Comparison of ENCODE assay signal across 8 mouse cellular contexts in the genomic region with DNA sequence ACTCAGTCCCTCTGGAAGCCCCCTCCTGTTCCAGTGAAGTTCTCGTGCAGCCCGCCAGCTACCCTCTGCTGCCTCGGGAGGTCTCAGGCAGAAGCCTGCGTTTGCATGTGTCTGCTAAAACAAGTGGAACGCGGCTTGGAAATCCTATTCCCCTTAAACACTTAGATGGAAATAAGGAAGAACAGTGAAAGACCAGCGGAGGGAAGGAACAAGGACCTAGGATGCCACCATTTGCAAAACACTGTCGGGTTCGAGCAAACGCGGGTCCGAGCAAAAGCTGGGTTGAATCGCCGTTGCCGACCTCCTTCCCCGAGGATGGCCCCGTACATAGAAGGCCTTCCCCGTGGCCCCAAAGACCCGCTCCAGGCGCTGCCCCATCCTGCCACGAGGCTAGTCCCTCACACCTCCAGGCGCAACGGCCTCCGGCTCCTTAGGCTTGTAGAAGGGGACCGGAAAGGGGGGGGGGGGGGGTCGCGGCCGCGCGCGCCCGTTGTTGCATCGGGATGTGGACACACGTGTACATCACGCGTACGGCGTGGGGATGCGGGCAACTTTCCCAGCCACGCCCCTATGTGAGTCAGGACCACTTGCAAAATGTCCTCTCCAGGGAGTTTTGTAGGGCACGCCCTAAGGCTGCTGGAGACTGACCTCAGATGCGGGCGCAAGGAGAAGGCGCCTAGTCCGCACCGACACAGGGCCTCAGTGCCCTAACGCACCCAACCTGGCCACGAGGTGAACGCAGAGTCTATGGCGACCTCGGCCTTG. TPM values are rescaled to one million over a fixed set of nuclear protein-coding genes. Genes with fewer than 3 reads are reported as not detected.
DNase-seq lines count a peak whose midpoint lies in the region; ATAC-seq and TF ChIP-seq lines count a peak whose summit lies in the region.

No protein-coding gene starts in this region.

- H3K27ac ChIP-seq in kidney, embryonic 15.5 days: no peak overlapping the region
- H3K27ac ChIP-seq in heart, embryonic 15.5 days: no peak overlapping the region
- no peak overlapping the region for H3K27ac ChIP-seq in liver, embryonic 15.5 days (replicated peaks)
- no peak overlapping the region for H3K27ac ChIP-seq in neural tube, embryonic 14.5 days (ENCODE audit: low read depth, low read length)
- no peak overlapping the region for H3K27ac ChIP-seq in thymus, adult 2 months (ENCODE audit: control insufficient read depth, insufficient read depth, low read length)

- no peaks in the 10 kb centered on the region for H3K36me3 ChIP-seq in kidney, embryonic 15.5 days
- H3K36me3 ChIP-seq in heart, embryonic 15.5 days: no peaks in the 10 kb centered on the region
- H3K36me3 ChIP-seq in liver, embryonic 15.5 days (replicated peaks): no peaks in the 10 kb centered on the region
- H3K36me3 ChIP-seq in neural tube, embryonic 14.5 days (ENCODE audit: control insufficient read depth, insufficient read depth, low read length): no peaks in the 10 kb centered on the region
- H3K36me3 ChIP-seq in thymus, adult 2 months (ENCODE audit: control insufficient read depth, insufficient read depth, low read length): no peaks in the 10 kb centered on the region

- peak overlapping the region; percentile 40 for H3K4me3 ChIP-seq in kidney, embryonic 15.5 days (replicated peaks)
- peak overlapping the region; percentile 49 for H3K4me3 ChIP-seq in heart, embryonic 15.5 days
- H3K4me3 ChIP-seq in liver, embryonic 15.5 days (replicated peaks): no peak overlapping the region; the same call in 1 of the 2 replicates
- H3K4me3 ChIP-seq in neural tube, embryonic 14.5 days (ENCODE audit: low read depth, low read length): peak overlapping the region; percentile 23; the same call in 1 of the 2 replicates
- no peak overlapping the region for H3K4me3 ChIP-seq in thymus, adult 2 months (ENCODE audit: control insufficient read depth, insufficient read depth, low read length)

- H3K9ac ChIP-seq in kidney, embryonic 15.5 days: no peak overlapping the region
- H3K9ac ChIP-seq in heart, embryonic 15.5 days: no peak overlapping the region
- no peak overlapping the region for H3K9ac ChIP-seq in liver, embryonic 15.5 days
- 0 out of 2 replicates have a peak overlapping the region, but pooled peaks have one; percentile 2 for H3K9ac ChIP-seq in neural tube, embryonic 14.5 days (replicated peaks; ENCODE audit: low read depth, low read length)

- no peak for TF ChIP-seq POLR2A in thymus, adult 2 months (IDR thresholded peaks at IDR 0.05; ENCODE audit: control insufficient read depth, extremely low read depth, insufficient read depth, low read length, poor library complexity)

- H3K9me3 ChIP-seq in kidney, embryonic 15.5 days (replicated peaks): no peaks in the 10 kb centered on the region
- H3K9me3 ChIP-seq in heart, embryonic 15.5 days (replicated peaks): no peaks in the 10 kb centered on the region
- H3K9me3 ChIP-seq in liver, embryonic 15.5 days (replicated peaks): no peaks in the 10 kb centered on the region
- H3K9me3 ChIP-seq in neural tube, embryonic 14.5 days (ENCODE audit: control insufficient read depth, low read length): no peaks in the 10 kb centered on the region

- peak overlapping the region; percentile 62 for H3K4me2 ChIP-seq in kidney, embryonic 15.5 days
- H3K4me2 ChIP-seq in heart, embryonic 15.5 days: peak overlapping the region; percentile 80
- peak overlapping the region; percentile 23 for H3K4me2 ChIP-seq in liver, embryonic 15.5 days
- H3K4me2 ChIP-seq in neural tube, embryonic 14.5 days (ENCODE audit: low read depth, low read length): peak overlapping the region; percentile 46

- WGBS in kidney, embryonic 15.5 days: 1% methylated on average over 50 of the region's 51 CpGs
- WGBS in heart, embryonic 15.5 days: 1% methylated on average over 51 of the region's 51 CpGs
- WGBS in liver, embryonic 15.5 days (ENCODE audit: insufficient replicate concordance): 1% methylated on average over 51 of the region's 51 CpGs
- under 1% methylated on average over 45 of the region's 51 CpGs for WGBS in neural tube, embryonic 14.5 days
- 5% methylated on average over 51 of the region's 51 CpGs for WGBS in thymus, adult 2 months

- no peak for DNase-seq in kidney, postnatal 36 days
- DNase-seq in embryo, embryonic 11 days: peak; percentile 49
- no peak for DNase-seq in layer of hippocampus, adult 9-11 months
- no peak for DNase-seq in thymus, adult 2 months

- ATAC-seq in kidney, embryonic 15.5 days (replicated peaks; ENCODE audit: low FRiP score): no peak; the same call in none of the 2 replicates
- no peak for ATAC-seq in heart, embryonic 15.5 days (replicated peaks; ENCODE audit: insufficient number of reproducible peaks, insufficient read depth, low FRiP score, low read depth)
- ATAC-seq in liver, embryonic 15.5 days (ENCODE audit: insufficient read depth): no peak
- ATAC-seq in neural tube, embryonic 14.5 days (ENCODE audit: low read depth): peak; percentile 54

- no peak for TF ChIP-seq CTCF in thymus, adult 2 months (IDR thresholded peaks at IDR 0.05; ENCODE audit: borderline replicate concordance, control insufficient read depth, extremely low read depth, insufficient read depth, low read length, poor library complexity)

- H3K4me1 ChIP-seq in kidney, embryonic 15.5 days: peaks cover 24% of the 10 kb centered on the region
- H3K4me1 ChIP-seq in heart, embryonic 15.5 days (replicated peaks): peaks cover 23% of the 10 kb centered on the region
- H3K4me1 ChIP-seq in liver, embryonic 15.5 days (replicated peaks): no peaks in the 10 kb centered on the region
- H3K4me1 ChIP-seq in neural tube, embryonic 14.5 days (ENCODE audit: control insufficient read depth, insufficient read depth, low read length): peaks cover 4% of the 10 kb centered on the region; the same call in 1 of the 2 replicates
- H3K4me1 ChIP-seq in thymus, adult 2 months (replicated peaks; ENCODE audit: control insufficient read depth, insufficient read depth, low read length): peaks cover 3% of the 10 kb centered on the region; the same call in 1 of the 2 replicates

- peaks cover 97% of the 10 kb centered on the region for H3K27me3 ChIP-seq in kidney, embryonic 15.5 days
- H3K27me3 ChIP-seq in heart, embryonic 15.5 days: peaks cover 86% of the 10 kb centered on the region
- H3K27me3 ChIP-seq in liver, embryonic 15.5 days: peaks cover 92% of the 10 kb centered on the region
- H3K27me3 ChIP-seq in neural tube, embryonic 14.5 days (ENCODE audit: control insufficient read depth, insufficient read depth, low read length): peaks cover 68% of the 10 kb centered on the region
- H3K27me3 ChIP-seq in thymus, adult 2 months (ENCODE audit: control insufficient read depth, insufficient read depth, low read length): peaks cover 16% of the 10 kb centered on the region

RNA-seq across cellular contexts. Expression of a gene that starts 21.5 kb away (rescaled TPM):
- 4.2 and 4.6 TPM in 2 replicates for polyA plus RNA-seq in kidney, embryonic 15.5 days (2015; fragmentation: Nextera tagmentation; extraction: Ambion mirVana)
- polyA plus RNA-seq in heart, embryonic 15.5 days (2015; fragmentation: Nextera tagmentation; extraction: Ambion mirVana): 2.1 and 3.1 TPM in 2 replicates
- polyA plus RNA-seq in liver, embryonic 15.5 days (2015; fragmentation: Nextera tagmentation; extraction: Ambion mirVana): 0.28 and 0.31 TPM in 2 replicates
- 24.7 and 25.6 TPM in 2 replicates for polyA plus RNA-seq in neural tube, embryonic 14.5 days (2014; fragmentation: Nextera tagmentation; extraction: Ambion mirVana)
- polyA plus RNA-seq in thymus, adult 2 months (2012; rRNA removed): 1.7 and 2.0 TPM in 2 replicates

Comparison
In these comparisons a context has a peak if more than half of its experiments do, and no peak if none do; other contexts are left out.
1. H3K4me2 ChIP-seq: peak in every context shown above with its lines; median percentile 80 in heart, embryonic 15.5 days; 62 in kidney, embryonic 15.5 days; 46 in neural tube, embryonic 14.5 days; 23 in liver, embryonic 15.5 days.
2. H3K4me3 ChIP-seq: peak in kidney, embryonic 15.5 days (single experiment), heart, embryonic 15.5 days (single experiment) and neural tube, embryonic 14.5 days (single experiment); none in liver, embryonic 15.5 days (single experiment) and thymus, adult 2 months (single experiment).